8 mouse cellular contexts compared by ENCODE assay signal in the genomic region with DNA sequence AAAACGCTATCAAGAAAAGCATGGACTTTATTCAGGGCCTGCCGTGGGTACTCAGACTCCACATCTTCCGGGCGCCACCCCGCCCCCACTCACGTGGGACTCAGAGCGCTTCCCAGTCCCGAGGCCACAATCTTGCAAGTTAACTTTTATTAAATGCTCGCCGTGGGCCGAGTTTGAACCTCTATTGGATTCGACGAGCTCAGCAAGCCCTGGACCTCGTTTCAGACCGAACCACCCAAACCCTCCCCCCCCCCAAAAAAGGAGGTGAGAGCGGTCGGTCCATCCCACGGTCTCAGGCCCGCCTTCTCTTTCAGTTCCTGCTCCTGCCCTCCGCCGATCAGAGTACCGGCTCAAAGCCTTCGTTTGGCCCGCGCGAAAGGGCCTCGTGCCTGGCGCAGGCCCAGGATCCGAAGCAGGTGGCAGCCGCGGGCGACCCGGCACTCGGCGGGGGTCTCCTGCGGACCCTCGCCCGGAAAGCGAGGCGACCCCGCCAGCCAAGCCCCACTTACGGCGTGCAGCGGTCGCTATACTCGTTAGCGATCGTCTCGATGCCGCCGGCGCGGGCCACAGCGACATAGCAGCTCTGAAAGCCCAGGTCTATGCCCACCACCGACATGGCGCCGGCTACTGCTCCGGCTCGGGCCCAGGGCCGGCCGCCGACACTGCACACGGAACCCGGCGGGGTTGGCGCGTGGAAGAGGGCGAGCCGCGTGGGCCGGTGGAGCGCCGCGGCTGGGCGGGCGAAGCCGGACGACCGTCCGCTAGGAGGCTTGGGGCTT. TPM values are rescaled to one million over a fixed set of nuclear protein-coding genes. Genes with fewer than 3 reads are reported as not detected.
DNase-seq lines count a peak whose midpoint lies in the region; ATAC-seq and TF ChIP-seq lines count a peak whose summit lies in the region.

No protein-coding gene starts in this region.

- no peaks in the 10 kb centered on the region for H3K27me3 ChIP-seq in ES-Bruce4 (ENCODE audit: control insufficient read depth, insufficient read depth, low read length, poor library complexity, severe bottlenecking)
- no peaks in the 10 kb centered on the region for H3K27me3 ChIP-seq in forebrain, embryonic 12.5 days
- H3K27me3 ChIP-seq in lung, embryonic 16.5 days (ENCODE audit: control insufficient read depth, insufficient read depth, low read depth, low read length) = no peaks in the 10 kb centered on the region

- peak overlapping the region; percentile 98 for H3K9ac ChIP-seq in ES-Bruce4 (ENCODE audit: low read depth, poor library complexity, severe bottlenecking)
- peak overlapping the region; percentile 99 for H3K9ac ChIP-seq in forebrain, embryonic 12.5 days
- peak overlapping the region; percentile 97 for H3K9ac ChIP-seq in lung, embryonic 16.5 days (ENCODE audit: low read length)

- H3K9me3 ChIP-seq in ES-Bruce4 (replicated peaks; ENCODE audit: control insufficient read depth, insufficient read depth, low read length, poor library complexity, severe bottlenecking) = no peaks in the 10 kb centered on the region
- no peaks in the 10 kb centered on the region for H3K9me3 ChIP-seq in forebrain, embryonic 12.5 days
- no peaks in the 10 kb centered on the region for H3K9me3 ChIP-seq in lung, embryonic 16.5 days (ENCODE audit: control insufficient read depth, low read length)

- intact Hi-C loops in heart, postnatal 25 days (cut with DNase I) = loop anchor here (2.0 kb wide), 1 partner anchor 25 kb away; a partner anchor contains a TSS

- peaks cover 36% of the 10 kb centered on the region for H3K36me3 ChIP-seq in ES-Bruce4 (ENCODE audit: control insufficient read depth, insufficient read depth, low read length, poor library complexity, severe bottlenecking)
- no peaks in the 10 kb centered on the region for H3K36me3 ChIP-seq in forebrain, embryonic 12.5 days (replicated peaks)
- H3K36me3 ChIP-seq in lung, embryonic 16.5 days (ENCODE audit: control insufficient read depth, insufficient read depth, low read length) = no peaks in the 10 kb centered on the region

- peak; percentile 29 for DNase-seq in c-Kit-positive CD71-negative TER-119-negative erythroid progenitor cells, embryonic 14.5 days (ENCODE audit: low read depth)
- peak; percentile 13 for DNase-seq in heart, postnatal 25 days (ENCODE audit: low spot score)
- peak; percentile 35 for DNase-seq in layer of hippocampus, adult 9-11 months
- DNase-seq in ovary, postnatal 36 days (ENCODE audit: low spot score) = peak; percentile 62
- peak; percentile 68 for DNase-seq in thymus, postnatal 25 days

- under 1% methylated on average over 80 of the region's 80 CpGs for WGBS in forebrain, embryonic 12.5 days
- WGBS in lung, embryonic 16.5 days = under 1% methylated on average over 80 of the region's 80 CpGs

- peak overlapping the region; percentile 88 for H3K4me3 ChIP-seq in ES-Bruce4 (ENCODE audit: low read depth, low read length)
- H3K4me3 ChIP-seq in forebrain, embryonic 12.5 days (replicated peaks) = peak overlapping the region; percentile 99
- peak overlapping the region; percentile 96 for H3K4me3 ChIP-seq in lung, embryonic 16.5 days (ENCODE audit: low read length)

- H3K4me2 ChIP-seq in forebrain, embryonic 12.5 days = peak overlapping the region; percentile 79
- H3K4me2 ChIP-seq in lung, embryonic 16.5 days (ENCODE audit: low read depth, low read length) = peak overlapping the region; percentile 70

- peak overlapping the region; percentile 42 for H3K27ac ChIP-seq in ES-Bruce4 (ENCODE audit: insufficient read depth, low read length)
- H3K27ac ChIP-seq in forebrain, embryonic 12.5 days = peak overlapping the region; percentile 97
- H3K27ac ChIP-seq in lung, embryonic 16.5 days (ENCODE audit: low read length) = peak overlapping the region; percentile 99

- no peaks in the 10 kb centered on the region for H3K4me1 ChIP-seq in ES-Bruce4 (ENCODE audit: control insufficient read depth, insufficient read depth, low read length)
- H3K4me1 ChIP-seq in forebrain, embryonic 12.5 days = peaks cover 28% of the 10 kb centered on the region
- H3K4me1 ChIP-seq in lung, embryonic 16.5 days (replicated peaks; ENCODE audit: control insufficient read depth, insufficient read depth, low read length) = peaks cover 22% of the 10 kb centered on the region

- TF ChIP-seq CTCF in ES-Bruce4 (IDR thresholded peaks at IDR 0.05; ENCODE audit: low read depth, low read length) = no peak

- no peak for TF ChIP-seq POLR2A in ES-Bruce4 (IDR thresholded peaks at IDR 0.05; ENCODE audit: insufficient read depth, low read length)

- no peak for TF ChIP-seq EP300 in ES-Bruce4 (IDR thresholded peaks at IDR 0.05; ENCODE audit: insufficient read depth, low read depth, low read length)

- ATAC-seq in forebrain, embryonic 12.5 days (ENCODE audit: low FRiP score) = peak; percentile 82
- peak; percentile 66 for ATAC-seq in lung, embryonic 16.5 days (ENCODE audit: low read depth)

RNA-seq across cellular contexts. Expression of a gene that starts 0.5 kb away (rescaled TPM):
- 545 and 634 TPM in 2 replicates for polyA plus RNA-seq in ES-Bruce4 (2011; ENCODE audit: insufficient read depth, insufficient read length, low read depth, missing spikeins)
- polyA plus RNA-seq in forebrain, embryonic 12.5 days (2016; fragmentation: Nextera tagmentation; extraction: Ambion mirVana) = 93.3 and 95.9 TPM in 2 replicates
- total RNA-seq in heart, postnatal 25 days (2021) = 100 to 1,000 TPM; 124 to 135 TPM
- polyA plus RNA-seq in lung, embryonic 16.5 days (2015; fragmentation: Nextera tagmentation; extraction: Ambion mirVana) = 68.9 and 70.2 TPM in 2 replicates

RNA-seq across cellular contexts. Expression of a gene that starts 24.7 kb away (rescaled TPM):
- polyA plus RNA-seq in ES-Bruce4 (2011; ENCODE audit: insufficient read depth, insufficient read length, low read depth, missing spikeins) = 30.7 and 30.8 TPM in 2 replicates
- polyA plus RNA-seq in forebrain, embryonic 12.5 days (2016; fragmentation: Nextera tagmentation; extraction: Ambion mirVana) = 17.3 and 17.4 TPM in 2 replicates
- 1 to 10 TPM; 6.1 to 7.9 TPM for total RNA-seq in heart, postnatal 25 days (2021)
- polyA plus RNA-seq in lung, embryonic 16.5 days (2015; fragmentation: Nextera tagmentation; extraction: Ambion mirVana) = 21.9 and 23.2 TPM in 2 replicates

RNA-seq across cellular contexts. Expression of a gene that starts 50.9 kb away (rescaled TPM):
- polyA plus RNA-seq in ES-Bruce4 (2011; ENCODE audit: insufficient read depth, insufficient read length, low read depth, missing spikeins) = 298 and 314 TPM in 2 replicates
- 66.9 and 77.6 TPM in 2 replicates for polyA plus RNA-seq in forebrain, embryonic 12.5 days (2016; fragmentation: Nextera tagmentation; extraction: Ambion mirVana)
- 10 to 100 TPM; 84.5 to 91.1 TPM for total RNA-seq in heart, postnatal 25 days (2021)
- 24.1 and 30.9 TPM in 2 replicates for polyA plus RNA-seq in lung, embryonic 16.5 days (2015; fragmentation: Nextera tagmentation; extraction: Ambion mirVana)

Comparison
In these comparisons a context has a peak if more than half of its experiments do, and no peak if none do; other contexts are left out.
1. Peak in every context shown above with its lines: DNase-seq, ATAC-seq, H3K4me3 ChIP-seq and H3K27ac ChIP-seq.
2. H3K27ac ChIP-seq: peak in every context shown above with its lines; median percentile 99 in lung, embryonic 16.5 days; 97 in forebrain, embryonic 12.5 days; 42 in ES-Bruce4.
3. DNase-seq: peak in every context shown above with its lines; median percentile 68 in thymus, postnatal 25 days; 62 in ovary, postnatal 36 days; 35 in layer of hippocampus, adult 9-11 months; 29 in c-Kit-positive CD71-negative TER-119-negative erythroid progenitor cells, embryonic 14.5 days; 13 in heart, postnatal 25 days.